Mouse (Mus musculus) hindbrain, embryonic 15.5 days (tissue): ENCODE results near the gene Exo5. TPM values are rescaled to one million over a fixed set of nuclear protein-coding genes. Genes with fewer than 3 reads are reported as not detected.
A peak's percentile ranks its signal among the peaks of the same experiment; 100 is the strongest.

Source experiments
- ATAC-seq: fragments of 200-750 bp; cut with Nextera tagmentation; 2 replicates; pipeline ENCODE4 v1.8.0; 2017; ENCODE audit warnings: low read depth, moderate number of reproducible peaks, moderate TSS enrichment; ENCODE audit not compliant: low FRiP score
- H3K27ac ChIP-seq: fragments of 300-500 bp; sonication (generic); replicated peaks from 2 replicates; pipeline ENCODE4 v1.5.1; 2015; ENCODE audit warnings: mild to moderate bottlenecking, inconsistent platforms
- H3K27me3 ChIP-seq: fragments of 300-500 bp; sonication (generic); 2 replicates; pipeline ENCODE4 v1.6.1; 2015; ENCODE audit warnings: control low read depth, inconsistent platforms
- H3K36me3 ChIP-seq: fragments of 300-500 bp; sonication (generic); 2 replicates; pipeline ENCODE4 v1.6.1; 2015; ENCODE audit warnings: control low read depth, inconsistent platforms
- H3K4me1 ChIP-seq: fragments of 300-500 bp; sonication (generic); replicated peaks from 2 replicates; pipeline ENCODE4 v1.6.1; 2015; ENCODE audit warnings: control low read depth, inconsistent platforms
- H3K4me2 ChIP-seq: fragments of 300-500 bp; sonication (generic); 2 replicates; pipeline ENCODE4 v1.6.1; 2015; ENCODE audit warnings: moderate library complexity, mild to moderate bottlenecking, inconsistent platforms
- H3K4me3 ChIP-seq: fragments of 300-500 bp; sonication (generic); 2 replicates; pipeline ENCODE4 v1.5.1; 2015; ENCODE audit warnings: mild to moderate bottlenecking, inconsistent platforms
- H3K9ac ChIP-seq: fragments of 300-500 bp; sonication (generic); 2 replicates; pipeline ENCODE4 v1.6.1; 2015; ENCODE audit warnings: inconsistent platforms
- H3K9me3 ChIP-seq: fragments of 300-500 bp; sonication (generic); 2 replicates; pipeline ENCODE4 v1.6.1; 2016; ENCODE audit warnings: control low read depth, inconsistent platforms
- WGBS: fragments of 180-500 bp; shearing (Covaris S2); methylation state at CpG from one replicate; pipeline ENCODE4 v1.1.7; 2015; 5-methylcytosine and 5-hydroxymethylcytosine counted together
- microRNA-seq: library from miRNA; unstranded; fragments of <30 nt; microRNA quantifications from one replicate; pipeline ENCODE4, GENCODE M21; 2016
- polyA plus RNA-seq: library from polyadenylated mRNA; unstranded; fragments of >200 nt; fragmentation: Nextera tagmentation; extraction: Ambion mirVana; gene quantifications from 2 replicates; pipeline ENCODE4 v1.2.1, GENCODE M21; 2015

Exo5 gene
- polyA plus RNA-seq, 1 experiment from 2014 or later: 30.2 TPM

- Histone ChIP-seq H3K4me3 (no peak overlapping the region), H3K36me3 (no peaks in the 10 kb centered on the region), H3K9me3 (no peaks in the 10 kb centered on the region), H3K9ac (no peak overlapping the region), H3K27ac (no peak overlapping the region), H3K27me3 (no peaks in the 10 kb centered on the region), H3K4me2 (no peak overlapping the region), H3K4me1 (peaks cover 25% of the 10 kb centered on the region)
- no peak for ATAC-seq
- WGBS: 34% methylated on average over 4 of the region's 4 CpGs
Measured at GRCm38 (mm10) chr4:120886131-120886530, 38.7 kb downstream of the Exo5 start.

DNA sequence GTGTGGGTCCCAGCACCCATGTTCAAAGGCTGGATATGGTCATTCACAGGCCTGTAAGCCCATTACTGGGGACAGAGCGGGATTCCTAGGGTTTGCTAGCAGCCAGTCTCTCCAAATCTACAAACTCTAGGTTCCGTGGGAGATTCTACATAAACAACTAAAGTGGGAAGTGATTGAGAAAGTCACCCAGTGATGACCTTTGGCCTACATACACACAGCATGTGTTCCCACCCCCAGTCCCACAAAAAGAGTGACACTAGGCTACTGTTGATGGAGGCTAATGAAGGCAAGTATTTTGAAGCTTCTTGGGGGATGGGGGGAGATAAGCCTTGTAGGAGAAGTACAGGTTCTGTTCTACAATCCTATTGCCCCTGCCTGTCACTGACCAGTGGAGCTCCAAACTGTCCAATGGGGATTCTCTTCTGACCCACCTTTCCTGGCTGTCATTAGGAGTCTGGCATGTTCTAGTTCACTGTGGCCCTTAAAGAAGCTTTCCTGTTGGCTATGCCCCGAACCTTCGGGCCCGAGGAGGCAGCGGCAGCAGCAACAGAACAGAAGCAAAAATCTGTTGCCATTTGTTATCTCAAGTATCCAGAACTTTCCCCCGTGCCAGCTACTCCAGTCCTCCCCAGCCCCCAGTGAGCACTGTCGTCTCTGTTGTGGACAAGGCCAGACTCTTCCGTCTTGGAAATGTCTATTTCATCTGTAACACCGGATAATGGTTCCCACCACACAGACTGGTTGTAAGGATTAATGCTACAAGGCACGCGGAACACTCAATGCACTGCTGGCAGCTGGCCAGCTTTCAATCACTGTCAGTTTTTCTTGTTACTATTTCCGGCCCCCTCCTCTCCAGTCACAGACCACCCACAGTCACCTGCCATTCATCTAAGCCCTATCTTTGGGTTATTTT is 39.4 kb downstream of the Exo5 start:
- 39% methylated on average over 13 of the region's 13 CpGs for WGBS
- Histone ChIP-seq H3K9me3 (no peaks in the 10 kb centered on the region), H3K36me3 (no peaks in the 10 kb centered on the region), H3K27ac (no peak overlapping the region), H3K4me1 (peaks cover 30% of the 10 kb centered on the region), H3K9ac (no peak overlapping the region), H3K4me2 (no peak overlapping the region), H3K27me3 (no peaks in the 10 kb centered on the region), H3K4me3 (no peak overlapping the region)
- no peak for ATAC-seq

DNA sequence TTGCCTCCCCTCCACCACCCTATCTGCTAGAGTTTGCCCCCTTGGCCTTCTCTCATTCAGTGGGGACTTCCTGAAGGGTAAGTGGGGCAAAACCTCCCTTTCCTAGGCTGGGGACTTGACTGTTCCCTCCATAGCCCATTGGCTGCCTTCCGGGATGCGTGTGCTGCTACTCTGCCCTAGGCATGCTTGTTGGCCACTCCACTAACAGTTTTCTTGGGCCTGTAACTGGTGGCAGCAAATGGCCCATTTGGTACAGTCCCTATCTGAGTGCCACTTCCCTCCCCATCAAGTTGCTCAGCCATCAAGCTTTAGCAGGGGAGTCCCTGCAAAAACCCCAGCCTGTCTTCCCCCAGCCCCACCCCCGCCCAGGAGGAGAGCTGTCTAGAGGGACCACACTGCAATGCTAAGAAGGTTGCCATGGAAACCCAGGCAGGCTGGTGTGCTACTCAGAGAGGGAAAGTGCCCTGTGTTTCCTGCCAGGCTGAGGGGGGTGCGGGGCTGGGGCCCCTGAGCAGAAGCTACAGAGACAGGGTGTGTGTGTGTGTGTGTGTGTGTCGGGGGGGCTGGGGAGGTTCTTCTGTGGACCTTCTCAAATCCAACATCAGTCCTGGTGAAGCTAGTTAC is 42.7 kb downstream of the Exo5 start:
- Histone ChIP-seq H3K4me2 (0 out of 2 replicates have a peak overlapping the region, but pooled peaks have one; percentile 16), H3K4me1 (peaks cover 33% of the 10 kb centered on the region), H3K4me3 (no peak overlapping the region), H3K27me3 (no peaks in the 10 kb centered on the region), H3K9me3 (no peaks in the 10 kb centered on the region), H3K27ac (no peak overlapping the region), H3K9ac (no peak overlapping the region), H3K36me3 (no peaks in the 10 kb centered on the region)
- peak; percentile 84 for ATAC-seq
- WGBS: 28% methylated on average over 5 of the region's 5 CpGs

DNA sequence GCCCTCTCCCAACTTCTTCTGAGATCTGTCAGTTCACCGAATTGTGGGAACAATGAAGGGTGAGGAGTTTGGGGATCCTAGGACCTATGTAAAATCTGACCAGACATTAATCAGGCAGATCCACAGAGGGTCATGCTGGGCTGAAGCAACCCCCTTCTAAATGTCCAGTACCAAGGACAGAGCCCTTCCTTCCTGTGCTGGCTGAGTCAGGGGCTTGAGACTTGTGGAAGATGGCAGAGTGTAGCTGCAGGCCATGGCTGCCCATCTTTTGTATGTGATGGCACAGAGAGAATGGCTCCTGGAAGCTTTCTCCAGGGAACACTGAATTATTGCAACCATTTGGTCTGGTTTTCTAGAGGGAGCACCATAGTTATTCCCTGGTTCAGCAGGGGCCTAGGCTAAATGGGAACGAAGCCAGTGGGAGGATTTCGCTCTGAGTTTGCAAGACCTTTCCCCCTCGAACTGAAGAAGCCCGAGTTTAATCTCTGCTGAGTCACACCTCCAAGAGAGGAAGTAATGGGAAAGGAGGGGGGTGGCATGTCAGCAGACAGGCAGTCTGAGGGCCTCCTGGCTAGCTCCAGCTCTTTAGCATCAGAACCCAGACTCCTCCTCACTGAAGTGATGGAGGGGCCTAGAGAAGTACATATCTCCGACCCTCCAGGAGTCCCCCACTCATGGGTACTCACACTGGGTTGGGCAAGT is 43.9 kb downstream of the Exo5 start:
- 55% methylated on average over 6 of the region's 6 CpGs for WGBS
- no peaks in the 10 kb centered on the region for H3K36me3 ChIP-seq
- peaks cover 30% of the 10 kb centered on the region for H3K4me1 ChIP-seq
- no peak for ATAC-seq
- no peak overlapping the region for H3K9ac ChIP-seq
- H3K4me3 ChIP-seq: no peak overlapping the region
- no peaks in the 10 kb centered on the region for H3K9me3 ChIP-seq
- no peaks in the 10 kb centered on the region for H3K27me3 ChIP-seq
- no peak overlapping the region for H3K4me2 ChIP-seq
- no peak overlapping the region for H3K27ac ChIP-seq

GRCm38 (mm10) chr4:120879386-120879785 is 45.4 kb downstream of the Exo5 start:
- Histone ChIP-seq H3K4me3 (no peak overlapping the region), H3K36me3 (no peaks in the 10 kb centered on the region), H3K9me3 (no peaks in the 10 kb centered on the region), H3K27me3 (no peaks in the 10 kb centered on the region), H3K4me2 (no peak overlapping the region), H3K4me1 (peaks cover 25% of the 10 kb centered on the region), H3K27ac (no peak overlapping the region), H3K9ac (no peak overlapping the region)
- no peak for ATAC-seq
- 42% methylated on average over 4 of the region's 4 CpGs for WGBS

GRCm38 (mm10) chr4:120878728-120879127 is 46.1 kb downstream of the Exo5 start:
- no peak overlapping the region for H3K27ac ChIP-seq
- no peaks in the 10 kb centered on the region for H3K36me3 ChIP-seq
- peaks cover 25% of the 10 kb centered on the region for H3K4me1 ChIP-seq
- no peak overlapping the region for H3K4me2 ChIP-seq
- no peaks in the 10 kb centered on the region for H3K9me3 ChIP-seq
- no peak overlapping the region for H3K4me3 ChIP-seq
- no peak for ATAC-seq
- WGBS: 64% methylated on average over 3 of the region's 3 CpGs
- no peaks in the 10 kb centered on the region for H3K27me3 ChIP-seq
- no peak overlapping the region for H3K9ac ChIP-seq

DNA sequence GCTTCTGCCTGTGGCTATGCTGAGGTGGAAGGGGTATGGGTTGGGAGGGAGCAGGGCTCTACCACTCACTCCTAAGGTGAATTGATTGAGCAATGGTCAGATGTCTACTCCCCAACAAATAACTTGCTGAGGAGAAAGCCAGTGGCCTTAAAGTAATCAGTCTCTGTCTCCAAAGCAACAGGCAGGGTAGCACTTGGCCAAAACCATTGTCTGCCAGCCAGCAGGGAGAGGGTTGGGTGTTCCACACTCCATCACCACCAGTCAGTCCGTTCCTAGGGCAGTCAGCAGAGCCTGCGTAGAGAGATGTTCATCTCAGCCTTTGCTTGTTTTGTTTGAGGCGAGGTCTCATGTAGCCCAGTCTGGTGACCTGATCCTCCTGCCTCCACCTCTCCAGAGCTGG is 48.9 kb downstream of the Exo5 start:
- H3K9me3 ChIP-seq: no peaks in the 10 kb centered on the region
- H3K27ac ChIP-seq: no peak overlapping the region
- no peak overlapping the region for H3K4me3 ChIP-seq
- no peak overlapping the region for H3K4me2 ChIP-seq
- ATAC-seq: no peak; the same call in 1 of the 2 replicates
- no peaks in the 10 kb centered on the region for H3K27me3 ChIP-seq
- peaks cover 7% of the 10 kb centered on the region; the same call in 1 of the 2 replicates for H3K4me1 ChIP-seq
- WGBS: 36% methylated on average over 3 of the region's 3 CpGs
- no peaks in the 10 kb centered on the region for H3K36me3 ChIP-seq
- H3K9ac ChIP-seq: no peak overlapping the region

Small RNA genes lying within 50 kb of the gene (microRNA-seq; reads per million reads assigned to microRNA genes)
- gene Mir7015: 0.87 reads per million

Other genes starting within 250 kb of the Exo5 start
- gene Kcnq4, start 176.4 kb downstream of the Exo5 start, polyA plus RNA-seq: 6.6 and 7.0 TPM in 2 replicates
- gene Nfyc, start 93.4 kb downstream of the Exo5 start, polyA plus RNA-seq: 78.4 and 82.1 TPM in 2 replicates
- gene Rims3, start 70.2 kb downstream of the Exo5 start, polyA plus RNA-seq: 26.4 and 26.5 TPM in 2 replicates
- 6.8 and 7.9 TPM in 2 replicates for gene Zfp69, start 26.7 kb upstream of the Exo5 start, polyA plus RNA-seq
- gene Smap2, start 92.2 kb upstream of the Exo5 start, polyA plus RNA-seq: 42.1 and 48.4 TPM in 2 replicates
- gene Col9a2, start 114.4 kb upstream of the Exo5 start, polyA plus RNA-seq: 22.7 and 27.8 TPM in 2 replicates
- 24.3 and 26.3 TPM in 2 replicates for gene Zmpste24, start 173.2 kb upstream of the Exo5 start, polyA plus RNA-seq
- not detected in 2 replicates for gene Tmco2, start 184.2 kb upstream of the Exo5 start, polyA plus RNA-seq